Mouse (Mus musculus) layer of hippocampus, adult 9-10 months (tissue): ENCODE data around the gene Clps.

ENCODE experiments used
- DNase-seq: peaks from one replicate; pipeline ENCODE4 v3.0.0; 2022; ENCODE audit warnings: low spot score

The Clps gene

GRCm38 (mm10) chr17:28518615-28519071, 41.9 kb downstream of the Clps start:
- no peak for DNase-seq

GRCm38 (mm10) chr17:28517956-28518614, 42.5 kb downstream of the Clps start:
- DNase-seq: no peak

- no peak for DNase-seq
Measured at GRCm38 (mm10) chr17:28517441-28517955, 43.1 kb downstream of the Clps start, which contains the start of gene Fkbp5. TSS of gene Fkbp5 (minus strand) at chr17:28517527.

- DNase-seq: no peak
Measured at GRCm38 (mm10) chr17:28516881-28517280, 43.7 kb downstream of the Clps start.

- no peak for DNase-seq
Measured at GRCm38 (mm10) chr17:28515431-28516341, 44.9 kb downstream of the Clps start.

GRCm38 (mm10) chr17:28514555-28514954, 46.0 kb downstream of the Clps start:
- no peak for DNase-seq

GRCm38 (mm10) chr17:28513844-28514243, 46.7 kb downstream of the Clps start:
- no peak for DNase-seq

- no peak for DNase-seq
Measured at GRCm38 (mm10) chr17:28513337-28513736, 47.2 kb downstream of the Clps start.

- no peak for DNase-seq
Measured at GRCm38 (mm10) chr17:28512696-28513095, 47.9 kb downstream of the Clps start.

GRCm38 (mm10) chr17:28511616-28512541, 48.7 kb downstream of the Clps start:
- DNase-seq: no peak

GRCm38 (mm10) chr17:28510445-28511342, 49.9 kb downstream of the Clps start:
- no peak for DNase-seq
